Mouse (Mus musculus): ENCODE data around the gene Rpl12. TPM values are rescaled to one million over a fixed set of nuclear protein-coding genes. Genes with fewer than 3 reads are reported as not detected.
"Not testable (repeated sequence)": the region's sequence is repeated elsewhere in the genome, so short reads cannot be mapped to it uniquely, and the experiment has no call there.

Gene Rpl12
- polyA plus RNA-seq, 1 experiment from 2014 or later = 79.3 TPM

GRCm38 (mm10) chr2:32983617-32984016 lies 22.3 kb downstream of the Rpl12 start:
- H3K4me1 ChIP-seq (replicated peaks) = peaks cover 14% of the 10 kb centered on the region
- no peak overlapping the region for H3K27ac ChIP-seq
- no peak overlapping the region for H3K4me3 ChIP-seq
- H3K9ac ChIP-seq = no peak overlapping the region
- H3K27me3 ChIP-seq = no peaks in the 10 kb centered on the region
- H3K4me2 ChIP-seq = no peak overlapping the region
- ATAC-seq (replicated peaks; ENCODE audit: insufficient number of reproducible peaks, insufficient read depth, low FRiP score, low read depth) = no peak
- no peaks in the 10 kb centered on the region for H3K9me3 ChIP-seq (replicated peaks)
- no peaks in the 10 kb centered on the region for H3K36me3 ChIP-seq
- WGBS = 57% methylated on average over 6 of the region's 6 CpGs

GRCm38 (mm10) chr2:32985844-32986243 lies 24.5 kb downstream of the Rpl12 start:
- H3K27me3 ChIP-seq = no peaks in the 10 kb centered on the region
- no peak overlapping the region for H3K4me3 ChIP-seq
- 59% methylated on average over 8 of the region's 8 CpGs for WGBS
- H3K4me1 ChIP-seq (replicated peaks) = peaks cover 12% of the 10 kb centered on the region
- H3K9ac ChIP-seq = no peak overlapping the region
- H3K4me2 ChIP-seq = no peak overlapping the region
- no peak for ATAC-seq (replicated peaks; ENCODE audit: insufficient number of reproducible peaks, insufficient read depth, low FRiP score, low read depth)
- no peaks in the 10 kb centered on the region for H3K9me3 ChIP-seq (replicated peaks)
- H3K27ac ChIP-seq = no peak overlapping the region
- no peaks in the 10 kb centered on the region for H3K36me3 ChIP-seq

- H3K4me3 ChIP-seq = no peak overlapping the region
- WGBS = 48% methylated on average over 3 of the region's 3 CpGs
Measured at GRCm38 (mm10) chr2:32989376-32989775, 28.0 kb downstream of the Rpl12 start.

GRCm38 (mm10) chr2:32990167-32990832 lies 28.9 kb downstream of the Rpl12 start:
- no peak for ATAC-seq (replicated peaks; ENCODE audit: insufficient number of reproducible peaks, insufficient read depth, low FRiP score, low read depth)
- no peaks in the 10 kb centered on the region for H3K27me3 ChIP-seq
- 55% methylated on average over 13 of the region's 13 CpGs for WGBS

More at GRCm38 (mm10) chr2:32989376-32989775, 28.0 kb downstream of the Rpl12 start:
- H3K9me3 ChIP-seq (replicated peaks) = no peaks in the 10 kb centered on the region
- H3K9ac ChIP-seq = no peak overlapping the region
- H3K4me2 ChIP-seq = no peak overlapping the region
- no peak for ATAC-seq (replicated peaks; ENCODE audit: insufficient number of reproducible peaks, insufficient read depth, low FRiP score, low read depth)
- H3K27me3 ChIP-seq = no peaks in the 10 kb centered on the region
- H3K36me3 ChIP-seq = no peaks in the 10 kb centered on the region
- H3K27ac ChIP-seq = no peak overlapping the region
- H3K4me1 ChIP-seq (replicated peaks) = no peaks in the 10 kb centered on the region

GRCm38 (mm10) chr2:32992130-32992529 lies 30.8 kb downstream of the Rpl12 start:
- Histone ChIP-seq H3K4me3 (no peak overlapping the region), H3K4me1 (replicated peaks) (no peaks in the 10 kb centered on the region), H3K9me3 (replicated peaks) (no peaks in the 10 kb centered on the region), H3K27me3 (no peaks in the 10 kb centered on the region), H3K9ac (no peak overlapping the region), H3K27ac (no peak overlapping the region), H3K4me2 (no peak overlapping the region), H3K36me3 (no peaks in the 10 kb centered on the region)
- WGBS = 66% methylated on average over 6 of the region's 6 CpGs
- no peak for ATAC-seq (replicated peaks; ENCODE audit: insufficient number of reproducible peaks, insufficient read depth, low FRiP score, low read depth)

More at GRCm38 (mm10) chr2:32990167-32990832, 28.9 kb downstream of the Rpl12 start:
- no peaks in the 10 kb centered on the region for H3K9me3 ChIP-seq (replicated peaks)
- H3K36me3 ChIP-seq = no peaks in the 10 kb centered on the region
- no peak overlapping the region for H3K27ac ChIP-seq
- H3K9ac ChIP-seq = no peak overlapping the region
- H3K4me1 ChIP-seq (replicated peaks) = no peaks in the 10 kb centered on the region
- no peak overlapping the region for H3K4me2 ChIP-seq
- H3K4me3 ChIP-seq = no peak overlapping the region

- no peaks in the 10 kb centered on the region for H3K4me1 ChIP-seq (replicated peaks)
- no peaks in the 10 kb centered on the region for H3K27me3 ChIP-seq
- H3K27ac ChIP-seq = no peak overlapping the region
- no peaks in the 10 kb centered on the region for H3K9me3 ChIP-seq (replicated peaks)
- H3K4me3 ChIP-seq = no peak overlapping the region
- no peaks in the 10 kb centered on the region for H3K36me3 ChIP-seq
- WGBS = 77% methylated on average over 6 of the region's 6 CpGs
- H3K9ac ChIP-seq = no peak overlapping the region
- no peak overlapping the region for H3K4me2 ChIP-seq
- no peak for ATAC-seq (replicated peaks; ENCODE audit: insufficient number of reproducible peaks, insufficient read depth, low FRiP score, low read depth)
Measured at GRCm38 (mm10) chr2:32997081-32997480, 35.7 kb downstream of the Rpl12 start.

- H3K4me2 ChIP-seq = no peak overlapping the region
Measured at GRCm38 (mm10) chr2:32997792-32998191, 36.4 kb downstream of the Rpl12 start.

GRCm38 (mm10) chr2:32999752-33000151 lies 38.4 kb downstream of the Rpl12 start:
- no peak for ATAC-seq (replicated peaks; ENCODE audit: insufficient number of reproducible peaks, insufficient read depth, low FRiP score, low read depth)
- no peak overlapping the region for H3K4me3 ChIP-seq
- WGBS = 90% methylated on average over 2 of the region's 2 CpGs

More at GRCm38 (mm10) chr2:32997792-32998191, 36.4 kb downstream of the Rpl12 start:
- Histone ChIP-seq H3K27ac (no peak overlapping the region), H3K27me3 (no peaks in the 10 kb centered on the region), H3K4me1 (replicated peaks) (no peaks in the 10 kb centered on the region), H3K9ac (no peak overlapping the region), H3K4me3 (no peak overlapping the region), H3K9me3 (replicated peaks) (no peaks in the 10 kb centered on the region), H3K36me3 (no peaks in the 10 kb centered on the region)
- WGBS = 73% methylated on average over 4 of the region's 4 CpGs
- ATAC-seq (replicated peaks; ENCODE audit: insufficient number of reproducible peaks, insufficient read depth, low FRiP score, low read depth) = no peak

GRCm38 (mm10) chr2:33002144-33002543 lies 40.8 kb downstream of the Rpl12 start:
- WGBS = 73% methylated on average over 7 of the region's 7 CpGs
- Histone ChIP-seq H3K4me3 (no peak overlapping the region), H3K36me3 (no peaks in the 10 kb centered on the region), H3K9me3 (replicated peaks) (no peaks in the 10 kb centered on the region), H3K4me1 (replicated peaks) (peaks cover 6% of the 10 kb centered on the region; the same call in 1 of the 2 replicates), H3K27me3 (no peaks in the 10 kb centered on the region), H3K9ac (no peak overlapping the region), H3K4me2 (no peak overlapping the region), H3K27ac (no peak overlapping the region)
- no peak for ATAC-seq (replicated peaks; ENCODE audit: insufficient number of reproducible peaks, insufficient read depth, low FRiP score, low read depth)

More at GRCm38 (mm10) chr2:32999752-33000151, 38.4 kb downstream of the Rpl12 start:
- no peaks in the 10 kb centered on the region for H3K9me3 ChIP-seq (replicated peaks)
- no peak overlapping the region for H3K27ac ChIP-seq
- H3K9ac ChIP-seq = no peak overlapping the region
- no peaks in the 10 kb centered on the region for H3K36me3 ChIP-seq
- no peaks in the 10 kb centered on the region for H3K27me3 ChIP-seq
- no peak overlapping the region for H3K4me2 ChIP-seq
- H3K4me1 ChIP-seq (replicated peaks) = peaks cover 1% of the 10 kb centered on the region; the same call in 1 of the 2 replicates

- peaks cover 6% of the 10 kb centered on the region; the same call in 1 of the 2 replicates for H3K4me1 ChIP-seq (replicated peaks)
- no peak overlapping the region for H3K4me2 ChIP-seq
- no peaks in the 10 kb centered on the region for H3K27me3 ChIP-seq
- H3K4me3 ChIP-seq = no peak overlapping the region
- ATAC-seq (replicated peaks; ENCODE audit: insufficient number of reproducible peaks, insufficient read depth, low FRiP score, low read depth) = 0 out of 2 replicates have a peak, but pooled peaks have one; percentile 47
- no peak overlapping the region for H3K9ac ChIP-seq
- H3K36me3 ChIP-seq = no peaks in the 10 kb centered on the region
- no peak overlapping the region for H3K27ac ChIP-seq
- WGBS = 52% methylated on average over 5 of the region's 5 CpGs
- no peaks in the 10 kb centered on the region for H3K9me3 ChIP-seq (replicated peaks)
Measured at GRCm38 (mm10) chr2:33005041-33005440, 43.7 kb downstream of the Rpl12 start.

- H3K4me2 ChIP-seq; H3K36me3 ChIP-seq; H3K27me3 ChIP-seq; H3K4me1 ChIP-seq (replicated peaks); H3K27ac ChIP-seq; ATAC-seq (replicated peaks; ENCODE audit: insufficient number of reproducible peaks, insufficient read depth, low FRiP score, low read depth); H3K9ac ChIP-seq; H3K4me3 ChIP-seq; H3K9me3 ChIP-seq (replicated peaks): not testable (repeated sequence)
- WGBS = 88% methylated on average over 4 of the region's 4 CpGs
Measured at GRCm38 (mm10) chr2:33009055-33009454, 47.7 kb downstream of the Rpl12 start.

GRCm38 (mm10) chr2:33014877-33015276 lies 53.5 kb downstream of the Rpl12 start:
- Histone ChIP-seq H3K4me3 (no peak overlapping the region), H3K9ac (no peak overlapping the region), H3K4me2 (no peak overlapping the region), H3K27ac (no peak overlapping the region), H3K27me3 (no peaks in the 10 kb centered on the region), H3K36me3 (no peaks in the 10 kb centered on the region), H3K4me1 (replicated peaks) (no peaks in the 10 kb centered on the region), H3K9me3 (replicated peaks) (no peaks in the 10 kb centered on the region)
- no peak for ATAC-seq (replicated peaks; ENCODE audit: insufficient number of reproducible peaks, insufficient read depth, low FRiP score, low read depth)
- WGBS = 92% methylated on average over 5 of the region's 5 CpGs
